Mouse (Mus musculus) neural tube, embryonic 12.5 days (tissue): Measurements from ENCODE around the gene Gprin1. TPM values are rescaled to one million over a fixed set of nuclear protein-coding genes. Genes with fewer than 3 reads are reported as not detected.

ENCODE experiments used
- ATAC-seq: fragments of 200-750 bp; cut with Nextera tagmentation; 2 replicates; pipeline ENCODE4 v1.8.0; 2017; ENCODE audit warnings: low read depth, mild to moderate bottlenecking, moderate TSS enrichment, moderate library complexity; ENCODE audit not compliant: low FRiP score
- H3K27ac ChIP-seq: fragments of 300-500 bp; sonication (generic); 2 replicates; pipeline ENCODE4 v1.5.1; 2016
- H3K27me3 ChIP-seq: fragments of 300-500 bp; sonication (generic); replicated peaks from 2 replicates; pipeline ENCODE4 v1.6.1; 2016; ENCODE audit warnings: mild to moderate bottlenecking
- H3K36me3 ChIP-seq: fragments of 300-500 bp; sonication (generic); 2 replicates; pipeline ENCODE4 v1.6.1; 2016; ENCODE audit warnings: mild to moderate bottlenecking
- H3K4me1 ChIP-seq: fragments of 300-500 bp; sonication (generic); 2 replicates; pipeline ENCODE4 v1.6.1; 2016
- H3K4me2 ChIP-seq: fragments of 300-500 bp; sonication (generic); replicated peaks from 2 replicates; pipeline ENCODE4 v1.6.1; 2016; ENCODE audit warnings: mild to moderate bottlenecking
- H3K4me3 ChIP-seq: fragments of 300-500 bp; sonication (generic); 2 replicates; pipeline ENCODE4 v1.5.1; 2016
- H3K9ac ChIP-seq: fragments of 300-500 bp; sonication (generic); 2 replicates; pipeline ENCODE4 v1.6.1; 2016; ENCODE audit warnings: mild to moderate bottlenecking
- H3K9me3 ChIP-seq: fragments of 300-500 bp; sonication (generic); 2 replicates; pipeline ENCODE4 v1.6.1; 2016; ENCODE audit warnings: mild to moderate bottlenecking
- WGBS: fragments of 180-500 bp; shearing (Covaris S2); methylation state at CpG from one replicate; pipeline ENCODE4 v1.1.7; 2016; 5-methylcytosine and 5-hydroxymethylcytosine counted together
- polyA plus RNA-seq: library from polyadenylated mRNA; unstranded; fragments of >200 nt; fragmentation: Nextera tagmentation; extraction: Ambion mirVana; gene quantifications from 2 replicates; pipeline ENCODE4 v1.2.1, GENCODE M21; 2016

The Gprin1 gene
- polyA plus RNA-seq, 1 experiment from 2014 or later = 37.6 TPM

DNA sequence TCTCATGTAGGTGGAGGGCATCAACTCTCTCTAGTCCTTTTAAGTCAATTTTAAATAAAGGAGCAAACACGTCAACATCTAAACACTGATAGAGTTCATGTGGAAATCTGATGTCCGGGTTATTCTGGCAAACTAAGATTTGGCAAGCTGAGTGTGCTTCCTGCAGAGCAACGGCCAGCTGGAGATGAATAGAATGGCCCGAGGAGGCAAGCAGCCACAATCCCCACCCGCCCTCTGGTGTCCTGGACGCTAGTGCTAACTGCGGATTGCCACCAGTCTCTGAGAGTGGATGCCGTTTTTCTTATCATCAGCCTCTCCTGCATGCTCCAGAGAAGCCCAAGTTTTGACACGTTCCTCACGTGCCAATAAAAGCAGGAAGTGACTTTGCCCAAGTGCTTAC lies 2.8 kb downstream of the Gprin1 start:
- peak overlapping the region; percentile 77 for H3K4me2 ChIP-seq
- peaks cover 31% of the 10 kb centered on the region for H3K4me1 ChIP-seq
- no peaks in the 10 kb centered on the region for H3K9me3 ChIP-seq
- 48% methylated on average over 10 of the region's 10 CpGs for WGBS
- H3K4me3 ChIP-seq = no peak overlapping the region
- no peak overlapping the region for H3K27ac ChIP-seq
- ATAC-seq = no peak
- H3K27me3 ChIP-seq = peaks cover 25% of the 10 kb centered on the region
- H3K9ac ChIP-seq = 0 out of 2 replicates have a peak overlapping the region, but pooled peaks have one; percentile 17
- H3K36me3 ChIP-seq = no peaks in the 10 kb centered on the region

DNA sequence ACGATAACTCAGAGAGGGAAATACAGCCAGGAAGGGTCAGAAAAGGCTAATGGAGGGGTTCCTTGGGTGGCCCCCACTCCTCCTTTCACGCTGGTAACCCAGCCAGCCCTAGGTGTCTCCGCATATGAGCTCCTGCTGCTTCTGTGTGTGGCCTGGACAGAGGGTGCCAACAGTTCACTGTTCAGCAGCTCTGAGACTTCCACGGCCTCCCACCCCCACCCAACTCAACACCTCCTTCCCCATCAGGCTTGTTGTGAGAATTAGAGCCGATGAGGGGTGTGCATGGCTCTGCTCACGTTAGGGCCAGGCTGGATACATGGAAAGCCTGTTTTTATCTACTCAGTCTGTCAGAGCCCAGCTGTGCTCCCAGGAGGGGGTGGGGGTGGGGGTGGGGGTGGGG lies 3.6 kb downstream of the Gprin1 start:
- 0 out of 2 replicates have a peak overlapping the region, but pooled peaks have one; percentile 8 for H3K9ac ChIP-seq
- 43% methylated on average over 6 of the region's 6 CpGs for WGBS

DNA sequence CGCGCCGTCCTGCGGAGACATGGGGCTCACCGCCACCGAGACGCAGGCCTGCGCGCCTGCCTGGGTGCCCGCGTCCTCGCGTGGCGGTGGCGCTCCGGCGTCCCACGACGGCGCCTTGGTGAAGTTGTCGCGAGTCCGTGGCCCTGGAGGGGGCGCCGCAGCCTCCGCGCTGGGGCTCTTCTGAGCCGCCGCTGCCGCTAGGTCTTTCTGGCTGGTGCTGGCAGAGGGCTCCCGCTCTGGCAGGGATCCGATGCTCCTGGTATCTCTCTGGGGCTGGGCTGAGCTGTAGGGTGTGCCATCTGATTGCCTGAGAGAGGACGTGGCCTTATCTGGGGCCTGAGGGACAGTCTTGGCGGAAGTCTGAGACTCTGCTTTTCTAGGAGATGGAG lies 11.5 kb downstream of the Gprin1 start:
- H3K9ac ChIP-seq = 0 out of 2 replicates have a peak overlapping the region, but pooled peaks have one; percentile 38
- H3K4me1 ChIP-seq = peaks cover 12% of the 10 kb centered on the region; the same call in 1 of the 2 replicates
- no peaks in the 10 kb centered on the region for H3K9me3 ChIP-seq
- peaks cover 45% of the 10 kb centered on the region for H3K27me3 ChIP-seq
- H3K36me3 ChIP-seq = peaks cover 42% of the 10 kb centered on the region
- ATAC-seq = no peak
- WGBS = 4% methylated on average over 34 of the region's 34 CpGs
- peak overlapping the region; percentile 25 for H3K4me3 ChIP-seq
- no peak overlapping the region for H3K27ac ChIP-seq
- peak overlapping the region; percentile 53 for H3K4me2 ChIP-seq

More for the DNA sequence above, 3.6 kb downstream of the Gprin1 start:
- Histone ChIP-seq H3K4me1 (peaks cover 36% of the 10 kb centered on the region), H3K27ac (no peak overlapping the region), H3K4me3 (no peak overlapping the region), H3K27me3 (peaks cover 20% of the 10 kb centered on the region), H3K9me3 (no peaks in the 10 kb centered on the region), H3K4me2 (peak overlapping the region; percentile 77; the same call in 1 of the 2 replicates), H3K36me3 (0 out of 2 replicates have a peak, but pooled peaks cover 2% of the 10 kb centered on the region)
- ATAC-seq = no peak

DNA sequence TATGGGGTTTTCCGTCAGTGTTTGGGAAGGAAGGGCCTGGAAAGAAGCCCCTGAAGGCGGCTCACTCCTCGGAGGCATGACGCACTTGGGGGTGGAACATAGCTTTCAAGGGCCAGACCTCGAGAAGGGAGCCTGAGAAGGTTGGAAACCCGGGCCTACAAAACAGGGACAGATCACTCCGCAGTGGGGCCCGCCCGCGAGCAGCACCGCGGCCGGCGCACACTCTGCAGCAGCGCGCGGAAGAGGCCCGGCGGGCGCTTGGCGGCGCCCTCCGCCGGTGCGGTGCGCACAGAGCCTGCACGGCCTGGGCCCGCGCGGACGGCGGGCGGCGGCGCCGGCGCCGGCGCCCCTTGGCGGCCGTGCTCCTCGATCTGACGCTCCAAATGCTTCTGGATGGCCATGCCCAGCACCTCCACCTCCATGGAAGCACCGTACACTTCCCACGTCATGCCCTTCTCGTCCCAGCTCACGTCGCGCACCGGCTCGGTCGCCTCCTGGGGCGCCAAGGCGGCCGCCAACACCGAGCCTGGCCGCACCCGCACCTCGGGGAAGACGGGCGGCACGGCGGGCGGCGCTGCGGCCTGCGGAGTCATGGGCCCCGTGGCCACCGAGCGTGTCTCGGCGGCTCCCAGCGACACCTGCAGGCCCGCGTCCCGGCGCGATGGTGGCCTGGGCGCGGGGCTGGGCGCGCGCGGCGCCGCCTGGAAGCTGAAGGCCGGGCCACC lies 12.0 kb downstream of the Gprin1 start:
- peak; percentile 23; the same call in 1 of the 2 replicates for ATAC-seq
- no peak overlapping the region for H3K27ac ChIP-seq
- peaks cover 42% of the 10 kb centered on the region for H3K36me3 ChIP-seq
- peaks cover 45% of the 10 kb centered on the region for H3K27me3 ChIP-seq
- H3K9ac ChIP-seq = peak overlapping the region; percentile 38; the same call in 1 of the 2 replicates
- peak overlapping the region; percentile 25 for H3K4me3 ChIP-seq
- peaks cover 12% of the 10 kb centered on the region; the same call in 1 of the 2 replicates for H3K4me1 ChIP-seq
- no peaks in the 10 kb centered on the region for H3K9me3 ChIP-seq
- H3K4me2 ChIP-seq = peak overlapping the region; percentile 53
- WGBS = 2% methylated on average over 86 of the region's 87 CpGs

DNA sequence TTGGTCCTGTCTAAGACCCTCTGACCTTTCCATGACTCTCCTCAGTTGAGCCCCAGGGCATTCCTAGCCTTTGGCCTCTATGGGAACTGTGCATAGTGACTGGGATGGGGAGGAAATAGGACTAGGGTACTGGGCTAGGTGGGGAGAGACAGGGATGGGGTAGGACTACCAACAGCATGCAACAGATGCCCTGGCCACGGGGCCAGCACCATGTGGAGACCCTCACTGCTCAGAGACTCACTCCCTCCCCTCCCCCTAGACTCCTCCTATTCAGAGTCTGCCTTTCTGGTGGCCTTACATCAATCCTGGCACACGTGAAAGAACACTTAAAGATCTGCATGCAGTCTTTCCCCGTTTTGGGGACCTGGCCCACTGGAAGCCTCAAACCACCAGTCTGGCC lies 12.7 kb downstream of the Gprin1 start:
- Histone ChIP-seq H3K4me1 (peaks cover 12% of the 10 kb centered on the region; the same call in 1 of the 2 replicates), H3K9me3 (no peaks in the 10 kb centered on the region), H3K27me3 (peaks cover 45% of the 10 kb centered on the region), H3K4me3 (no peak overlapping the region), H3K9ac (no peak overlapping the region), H3K36me3 (peaks cover 42% of the 10 kb centered on the region), H3K4me2 (peak overlapping the region; percentile 53; the same call in 1 of the 2 replicates), H3K27ac (no peak overlapping the region)
- ATAC-seq = no peak
- 33% methylated on average over 3 of the region's 3 CpGs for WGBS

DNA sequence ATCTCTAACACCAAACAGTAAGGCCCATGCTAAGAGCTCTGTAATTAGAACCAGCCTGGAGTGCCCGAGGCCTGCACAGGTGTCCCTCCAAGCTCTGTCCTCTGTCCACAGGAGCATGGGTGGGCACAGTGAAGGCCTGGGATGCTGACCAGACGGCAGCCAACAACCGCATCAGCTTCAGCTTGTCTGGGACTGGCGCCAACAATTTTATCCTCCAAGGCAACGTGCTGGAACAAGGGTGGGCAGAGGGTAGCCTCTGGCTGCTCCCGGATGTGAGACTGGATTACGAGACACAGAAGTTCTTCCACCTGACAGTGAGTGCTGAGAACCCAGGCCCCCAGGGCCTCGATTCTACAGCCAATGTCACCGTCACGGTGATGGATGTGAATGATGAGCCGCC lies 23.5 kb downstream of the Gprin1 start:
- H3K27me3 ChIP-seq = no peaks in the 10 kb centered on the region
- peaks cover 3% of the 10 kb centered on the region; the same call in 1 of the 2 replicates for H3K9me3 ChIP-seq
- 74% methylated on average over 11 of the region's 11 CpGs for WGBS
- H3K9ac ChIP-seq = no peak overlapping the region
- H3K36me3 ChIP-seq = no peaks in the 10 kb centered on the region
- H3K4me3 ChIP-seq = no peak overlapping the region
- no peak overlapping the region for H3K4me2 ChIP-seq
- no peak overlapping the region for H3K27ac ChIP-seq
- no peak for ATAC-seq
- H3K4me1 ChIP-seq = no peaks in the 10 kb centered on the region

DNA sequence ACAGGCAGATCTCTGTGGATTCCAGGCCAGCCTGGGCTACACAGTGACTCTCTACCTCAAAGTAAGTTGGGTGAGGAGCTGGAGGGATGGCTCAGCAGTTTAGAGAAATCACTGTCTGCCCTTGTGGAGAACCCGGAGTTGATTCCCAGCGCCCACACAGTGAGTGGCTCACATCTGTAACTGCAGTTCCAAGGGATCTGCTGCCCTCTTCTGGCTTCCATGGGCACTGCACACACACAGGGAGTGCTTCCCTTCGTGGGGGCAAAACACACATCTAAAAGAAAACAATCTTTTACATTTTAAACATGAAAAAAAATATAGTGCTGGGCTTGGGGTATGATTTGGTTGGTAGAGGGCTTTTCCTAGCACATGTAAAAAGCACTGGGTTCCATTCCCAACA lies 26.5 kb downstream of the Gprin1 start:
- no peak overlapping the region for H3K4me3 ChIP-seq
- ATAC-seq = no peak
- H3K4me1 ChIP-seq = no peaks in the 10 kb centered on the region
- H3K36me3 ChIP-seq = no peaks in the 10 kb centered on the region
- no peak overlapping the region for H3K27ac ChIP-seq
- WGBS = 91% methylated on average over 3 of the region's 3 CpGs
- H3K9me3 ChIP-seq = peaks cover 3% of the 10 kb centered on the region; the same call in 1 of the 2 replicates
- no peak overlapping the region for H3K4me2 ChIP-seq
- no peak overlapping the region for H3K9ac ChIP-seq
- no peaks in the 10 kb centered on the region for H3K27me3 ChIP-seq

DNA sequence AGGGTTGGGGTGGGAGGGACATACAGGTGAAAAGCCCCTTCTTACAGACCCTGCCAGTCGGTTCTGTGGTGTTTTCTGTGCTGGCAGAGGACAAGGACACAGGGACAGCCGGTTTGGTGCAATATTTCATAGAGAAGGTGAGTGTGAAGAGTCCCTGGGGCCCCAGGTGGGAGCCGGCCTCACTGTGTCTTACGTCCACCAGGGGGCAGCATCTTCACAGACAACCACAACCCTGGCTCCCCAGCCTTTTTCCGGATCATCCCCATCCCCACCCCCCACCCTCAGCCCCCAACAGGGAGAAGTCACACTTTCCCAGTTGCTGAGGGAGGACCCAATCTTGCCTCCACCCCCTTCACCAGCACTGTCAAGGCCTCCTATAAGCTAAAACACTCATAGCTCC lies 32.8 kb downstream of the Gprin1 start:
- ATAC-seq = peak; percentile 48

DNA sequence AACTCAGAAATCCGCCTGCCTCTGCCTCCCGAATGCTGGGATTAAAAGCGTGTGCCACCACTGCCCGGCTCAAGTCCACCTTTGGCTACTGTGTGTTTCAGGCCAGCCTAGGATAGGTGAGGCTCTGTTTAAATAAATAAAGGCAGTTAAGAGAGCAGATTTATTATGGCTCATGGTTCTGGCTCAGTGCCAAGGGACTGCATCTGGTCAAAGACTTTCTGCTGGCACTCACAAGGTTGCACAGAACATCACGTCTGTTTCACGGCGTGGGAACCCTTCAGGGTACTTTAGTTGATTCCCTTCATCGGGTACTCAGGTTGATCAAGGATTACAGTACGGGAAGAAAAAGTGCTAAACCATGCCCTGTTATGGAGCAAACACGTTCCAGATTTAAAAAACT lies 34.7 kb downstream of the Gprin1 start:
- H3K36me3 ChIP-seq = no peaks in the 10 kb centered on the region
- no peak overlapping the region for H3K4me2 ChIP-seq
- no peak overlapping the region for H3K4me3 ChIP-seq
- peaks cover 7% of the 10 kb centered on the region; the same call in 1 of the 2 replicates for H3K4me1 ChIP-seq
- H3K9ac ChIP-seq = no peak overlapping the region
- peaks cover 8% of the 10 kb centered on the region; the same call in 1 of the 2 replicates for H3K27me3 ChIP-seq
- no peak for ATAC-seq
- 80% methylated on average over 10 of the region's 10 CpGs for WGBS
- H3K27ac ChIP-seq = no peak overlapping the region
- no peaks in the 10 kb centered on the region for H3K9me3 ChIP-seq

More for the DNA sequence above, 32.8 kb downstream of the Gprin1 start:
- 1% methylated on average over 5 of the region's 5 CpGs for WGBS
- Histone ChIP-seq H3K4me1 (peaks cover 7% of the 10 kb centered on the region; the same call in 1 of the 2 replicates), H3K27me3 (peaks cover 8% of the 10 kb centered on the region; the same call in 1 of the 2 replicates), H3K9me3 (no peaks in the 10 kb centered on the region), H3K27ac (no peak overlapping the region), H3K4me3 (no peak overlapping the region), H3K4me2 (no peak overlapping the region), H3K36me3 (no peaks in the 10 kb centered on the region), H3K9ac (no peak overlapping the region)

DNA sequence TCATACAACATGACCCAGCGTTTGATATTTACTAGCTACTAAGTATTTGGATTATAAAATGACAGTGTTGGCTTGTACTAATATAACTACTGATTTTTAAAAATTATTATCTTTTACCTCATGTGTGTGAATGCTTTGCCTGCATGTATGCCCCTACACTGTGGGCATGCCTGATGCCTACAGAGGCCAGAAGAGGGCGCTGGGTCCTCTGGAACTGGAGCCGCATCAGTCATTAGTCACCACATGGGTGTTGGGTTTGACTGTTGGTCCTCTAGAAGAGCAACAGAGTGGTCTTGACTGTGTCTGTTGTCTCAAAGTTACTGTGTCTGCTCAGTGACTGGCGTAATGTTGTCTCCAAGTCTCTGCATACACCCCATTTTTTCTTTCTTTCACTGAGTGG lies 35.3 kb downstream of the Gprin1 start:
- Histone ChIP-seq H3K27me3 (peaks cover 8% of the 10 kb centered on the region; the same call in 1 of the 2 replicates), H3K9ac (no peak overlapping the region), H3K4me1 (peaks cover 7% of the 10 kb centered on the region; the same call in 1 of the 2 replicates), H3K36me3 (no peaks in the 10 kb centered on the region), H3K4me3 (no peak overlapping the region), H3K27ac (no peak overlapping the region), H3K9me3 (no peaks in the 10 kb centered on the region), H3K4me2 (no peak overlapping the region)
- no peak for ATAC-seq
- 44% methylated on average over 4 of the region's 4 CpGs for WGBS

DNA sequence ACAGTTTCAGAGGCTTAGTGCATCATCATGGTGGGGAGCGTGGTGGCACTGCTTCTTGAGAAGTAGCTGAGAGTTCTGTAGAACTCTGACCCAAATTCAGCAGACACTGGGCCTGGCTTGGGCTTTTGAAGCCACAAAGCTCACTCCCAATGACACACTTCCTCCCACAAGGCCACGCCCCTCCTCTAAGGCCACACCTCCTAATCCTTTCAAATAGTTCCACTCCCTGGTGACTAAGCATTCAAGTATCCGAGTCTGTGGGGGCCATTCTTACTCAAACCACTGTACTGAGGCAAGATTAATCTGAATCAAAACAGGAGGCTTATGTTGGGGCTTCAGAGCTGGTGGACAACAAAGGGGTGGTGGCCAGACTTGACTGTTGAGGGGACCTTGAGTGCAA lies 38.8 kb downstream of the Gprin1 start:
- Histone ChIP-seq H3K27me3 (peaks cover 11% of the 10 kb centered on the region; the same call in 1 of the 2 replicates), H3K9me3 (no peaks in the 10 kb centered on the region)
- WGBS = 82% methylated on average over 3 of the region's 3 CpGs

DNA sequence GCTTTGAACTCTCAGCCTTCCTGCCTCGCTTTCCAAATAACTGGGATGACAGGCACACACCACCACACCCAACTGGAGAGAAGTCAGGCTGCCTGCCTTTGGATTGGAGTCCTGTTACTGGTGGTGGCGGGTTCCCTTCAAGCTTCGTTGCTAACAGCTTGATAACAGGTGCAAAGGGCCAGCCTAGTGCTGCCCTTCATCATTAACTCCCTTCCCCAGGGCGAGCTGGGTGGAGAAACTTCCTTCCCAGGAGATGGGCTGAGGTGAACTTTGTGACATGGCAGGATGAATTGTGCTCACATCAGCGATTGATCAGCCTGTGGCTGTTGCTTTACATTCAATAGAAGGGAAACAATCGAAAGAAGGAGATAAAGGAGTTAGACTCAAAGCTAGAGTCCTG lies 44.8 kb downstream of the Gprin1 start:
- Histone ChIP-seq H3K4me2 (no peak overlapping the region), H3K9me3 (no peaks in the 10 kb centered on the region), H3K27me3 (0 out of 2 replicates have a peak, but pooled peaks cover 4% of the 10 kb centered on the region), H3K4me1 (no peaks in the 10 kb centered on the region), H3K36me3 (no peaks in the 10 kb centered on the region), H3K27ac (no peak overlapping the region), H3K4me3 (no peak overlapping the region), H3K9ac (no peak overlapping the region)
- no peak for ATAC-seq
- WGBS = 55% methylated on average over 6 of the region's 6 CpGs

More for the DNA sequence above, 38.8 kb downstream of the Gprin1 start:
- no peak for ATAC-seq
- no peak overlapping the region for H3K9ac ChIP-seq
- H3K4me1 ChIP-seq = no peaks in the 10 kb centered on the region
- H3K27ac ChIP-seq = no peak overlapping the region
- no peak overlapping the region for H3K4me3 ChIP-seq
- H3K36me3 ChIP-seq = no peaks in the 10 kb centered on the region
- H3K4me2 ChIP-seq = no peak overlapping the region
